Mouse (Mus musculus) cerebellum, postnatal 36 days (tissue): ENCODE data around the gene Zfp423.

ENCODE experiments used
- DNase-seq, 2 experiments: peaks; one replicate each; pipeline ENCODE4 v3.0.0; 2021 to 2022; ENCODE audit warnings: mixed read lengths in 2 of 2

Gene Zfp423

GRCm38 (mm10) chr8:87959320-87959920 is at the start of gene Zfp423:
Gene Zfp423, minus strand, starts transcription at chr8:87959595.
- peak in 1 of 2 experiments; percentile 27 for DNase-seq

- no peak for DNase-seq
Observed at GRCm38 (mm10) chr8:88006811-88007210, 47.4 kb upstream of the Zfp423 start.

GRCm38 (mm10) chr8:87984778-87985177 is 25.4 kb upstream of the Zfp423 start:
- DNase-seq = no peak

- no peak for DNase-seq
Observed at GRCm38 (mm10) chr8:87984032-87984431, 24.6 kb upstream of the Zfp423 start.

- no peak for DNase-seq
Observed at GRCm38 (mm10) chr8:87982936-87983335, 23.5 kb upstream of the Zfp423 start.

GRCm38 (mm10) chr8:87975466-87975809 is 16.0 kb upstream of the Zfp423 start:
- no peak for DNase-seq

GRCm38 (mm10) chr8:87974759-87975465 is 15.5 kb upstream of the Zfp423 start:
- peak in 1 of 2 experiments; percentile 24 for DNase-seq

GRCm38 (mm10) chr8:87974122-87974758 is 14.8 kb upstream of the Zfp423 start:
- DNase-seq = no peak

GRCm38 (mm10) chr8:87967866-87968620 is 8.6 kb upstream of the Zfp423 start:
- no peak for DNase-seq

- no peak for DNase-seq
Observed at GRCm38 (mm10) chr8:87967057-87967820, 7.8 kb upstream of the Zfp423 start.

GRCm38 (mm10) chr8:87962514-87963225 is 3.3 kb upstream of the Zfp423 start:
- DNase-seq = no peak

- peak; percentile 77 to 84 for DNase-seq
Observed at GRCm38 (mm10) chr8:87961680-87962513, 2.5 kb upstream of the Zfp423 start.

GRCm38 (mm10) chr8:87961108-87961507 is 1.7 kb upstream of the Zfp423 start:
- DNase-seq = peak; percentile 25 to 51

- DNase-seq = peak; percentile 83 to 86
Observed at GRCm38 (mm10) chr8:87960061-87960749, 810 bp upstream of the Zfp423 start.

GRCm38 (mm10) chr8:87958451-87959319 is 710 bp downstream of the Zfp423 start:
- peak; percentile 74 to 80 for DNase-seq

GRCm38 (mm10) chr8:87957871-87958450 is 1.4 kb downstream of the Zfp423 start:
- peak; percentile 42 to 43 for DNase-seq

GRCm38 (mm10) chr8:87956001-87956400 is 3.4 kb downstream of the Zfp423 start:
- peak in 1 of 2 experiments; percentile 38 for DNase-seq

- DNase-seq = no peak
Observed at GRCm38 (mm10) chr8:87953473-87953872, 5.9 kb downstream of the Zfp423 start.

GRCm38 (mm10) chr8:87952298-87952697 is 7.1 kb downstream of the Zfp423 start:
- DNase-seq = no peak
